In the genomic region with DNA sequence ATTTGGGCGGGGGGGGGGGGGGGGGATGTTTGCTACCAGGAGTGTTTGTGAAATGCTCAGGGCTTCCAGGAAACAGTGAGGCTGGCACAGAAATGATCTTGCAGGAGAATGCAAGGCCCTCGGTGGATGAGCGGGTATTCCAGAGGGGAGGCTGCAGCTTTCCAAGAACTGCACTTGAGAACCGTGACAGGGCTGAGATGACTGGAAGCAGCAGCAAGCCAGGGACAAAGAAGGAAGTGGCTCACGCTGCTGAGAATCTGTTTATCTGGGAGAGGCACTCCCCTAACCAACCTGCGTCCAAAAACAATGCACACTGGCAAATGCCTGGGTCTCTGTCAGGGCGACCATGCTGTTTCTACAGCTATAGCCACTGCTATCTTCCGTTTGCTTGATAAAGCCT, we compare ENCODE assay signal across 10 mouse cellular contexts.
DNase-seq lines count a peak whose midpoint lies in the region; ATAC-seq and TF ChIP-seq lines count a peak whose summit lies in the region.
"Had no signal": no experiment of that assay in that cellular context is flagged by ENCODE, and none has a peak within 500 bp of the region (broad histone marks: within the 10 kb centered on the region; RNA-seq: fewer than 3 reads in every experiment).

No protein-coding gene starts in this region.

- TF ChIP-seq POLR2A in liver, adult 2 months (IDR thresholded peaks at IDR 0.05; ENCODE audit: extremely low read depth, insufficient read depth, low read length), result no peak

- H3K4me1 ChIP-seq in heart, embryonic 11.5 days (ENCODE audit: control insufficient read depth, insufficient read depth, low read length), result peaks cover 17% of the 10 kb centered on the region; the same call in 1 of the 2 replicates
- peaks cover 83% of the 10 kb centered on the region for H3K4me1 ChIP-seq in E14TG2a.4 (replicated peaks; ENCODE audit: low read depth, low read length)
- H3K4me1 ChIP-seq in embryonic facial prominence, embryonic 12.5 days, result peaks cover 29% of the 10 kb centered on the region
- peaks cover 15% of the 10 kb centered on the region for H3K4me1 ChIP-seq in liver, adult 2 months (ENCODE audit: control insufficient read depth, insufficient read depth, low read length)

- H3K4me3 ChIP-seq in heart, embryonic 11.5 days (ENCODE audit: low read depth, low read length), result no peak overlapping the region
- H3K4me3 ChIP-seq in E14TG2a.4 (replicated peaks; ENCODE audit: low read length), result peak overlapping the region; percentile 27; the same call in 1 of the 2 replicates
- H3K4me3 ChIP-seq in embryonic facial prominence, embryonic 12.5 days, result no peak overlapping the region
- no peak overlapping the region for H3K4me3 ChIP-seq in liver, adult 2 months (ENCODE audit: insufficient read depth, low read depth, low read length)

- intact Hi-C loops in gastrocnemius, postnatal 36 days (cut with DNase I), result loop anchor here (5.0 to 10.0 kb wide), 2 partner anchors 126 to 313 kb away; no protein-coding TSS in a partner anchor

- TF ChIP-seq CTCF in E14TG2a.4 (conservative IDR thresholded peaks at IDR 0.05; ENCODE audit: low read length), result no peak
- no peak for TF ChIP-seq CTCF in liver, adult 2 months (IDR thresholded peaks at IDR 0.05; ENCODE audit: low read depth, low read length)

- no peaks in the 10 kb centered on the region for H3K36me3 ChIP-seq in heart, embryonic 11.5 days (ENCODE audit: control insufficient read depth, insufficient read depth, low read length)
- no peaks in the 10 kb centered on the region for H3K36me3 ChIP-seq in E14TG2a.4 (ENCODE audit: insufficient read depth, low read length)
- no peaks in the 10 kb centered on the region for H3K36me3 ChIP-seq in embryonic facial prominence, embryonic 12.5 days
- H3K36me3 ChIP-seq in liver, adult 2 months (ENCODE audit: control insufficient read depth, insufficient read depth, low read length), result no peaks in the 10 kb centered on the region

- ATAC-seq in heart, embryonic 11.5 days (replicated peaks; ENCODE audit: insufficient number of reproducible peaks, low FRiP score, low TSS enrichment), result no peak
- ATAC-seq in embryonic facial prominence, embryonic 12.5 days (ENCODE audit: insufficient number of reproducible peaks, insufficient read depth, low FRiP score, low TSS enrichment), result no peak

- WGBS in heart, embryonic 11.5 days (ENCODE audit: insufficient replicate concordance), result 14% methylated on average over 8 of the region's 8 CpGs
- WGBS in embryonic facial prominence, embryonic 12.5 days, result 33% methylated on average over 8 of the region's 8 CpGs
- WGBS in liver, adult 2 months, result 58% methylated on average over 8 of the region's 8 CpGs

- no peak overlapping the region for H3K9ac ChIP-seq in heart, embryonic 11.5 days (ENCODE audit: low read depth, low read length)
- H3K9ac ChIP-seq in embryonic facial prominence, embryonic 12.5 days, result no peak overlapping the region
- no peak overlapping the region for H3K9ac ChIP-seq in liver, adult 2 months (ENCODE audit: low read depth, low read length)

- H3K27ac ChIP-seq in heart, embryonic 11.5 days (ENCODE audit: low read depth, low read length), result peak overlapping the region; percentile 35; the same call in 1 of the 2 replicates
- peak overlapping the region; percentile 50; the same call in 1 of the 2 replicates for H3K27ac ChIP-seq in embryonic facial prominence, embryonic 12.5 days
- H3K27ac ChIP-seq in liver, adult 2 months (replicated peaks; ENCODE audit: insufficient read depth, low read depth, low read length), result peak overlapping the region; percentile 18; the same call in 1 of the 2 replicates

- no peak overlapping the region for H3K4me2 ChIP-seq in heart, embryonic 11.5 days
- no peak overlapping the region for H3K4me2 ChIP-seq in embryonic facial prominence, embryonic 12.5 days (replicated peaks)

- no peak for DNase-seq in heart, adult 8-10 months (ENCODE audit: low spot score)
- DNase-seq in liver, adult 2 months (ENCODE audit: extremely low read depth, low read depth, low spot score), result no peak
- no peak for DNase-seq in Muller cell, postnatal 12 days (ENCODE audit: inconsistent ontology term)
- DNase-seq in gastrocnemius, postnatal 36 days, result no peak
- no peak for DNase-seq in layer of hippocampus, adult 18-20 months (ENCODE audit: low spot score in 2 of 2)
- DNase-seq: kidney, postnatal 14 days; right cerebral cortex, adult 18-20 months had no signal

- H3K27me3 ChIP-seq in heart, embryonic 11.5 days (ENCODE audit: control insufficient read depth, insufficient read depth, low read length), result no peaks in the 10 kb centered on the region
- H3K27me3 ChIP-seq in E14TG2a.4 (ENCODE audit: insufficient read depth, low read length), result peaks cover 5% of the 10 kb centered on the region; the same call in 1 of the 2 replicates
- no peaks in the 10 kb centered on the region for H3K27me3 ChIP-seq in embryonic facial prominence, embryonic 12.5 days
- no peaks in the 10 kb centered on the region for H3K27me3 ChIP-seq in liver, adult 2 months (ENCODE audit: control insufficient read depth, insufficient read depth, low read length)

- H3K79me2 ChIP-seq in liver, adult 2 months (ENCODE audit: control insufficient read depth, insufficient read depth, low read length), result no peaks in the 10 kb centered on the region

- no peaks in the 10 kb centered on the region for H3K9me3 ChIP-seq in heart, embryonic 11.5 days (replicated peaks; ENCODE audit: control insufficient read depth, low read length)
- no peaks in the 10 kb centered on the region for H3K9me3 ChIP-seq in E14TG2a.4 (ENCODE audit: low read length)
- no peaks in the 10 kb centered on the region for H3K9me3 ChIP-seq in embryonic facial prominence, embryonic 12.5 days
